Mouse (Mus musculus) right cerebral cortex, postnatal 36 days (tissue): ENCODE measurements at regions not wholly inside any gene's neighbourhood (a gene's known extent, or its start where the extent isn't known, plus 50 kb on each side); places are given as distances from the start of the nearest gene placed in this dataset.

ENCODE experiments used
- DNase-seq, 2 experiments: peaks; one replicate each; pipeline ENCODE4 v3.0.0; 2022; ENCODE audit warnings: low spot score in 2 of 2, mixed read lengths in 1 of 2

DNA sequence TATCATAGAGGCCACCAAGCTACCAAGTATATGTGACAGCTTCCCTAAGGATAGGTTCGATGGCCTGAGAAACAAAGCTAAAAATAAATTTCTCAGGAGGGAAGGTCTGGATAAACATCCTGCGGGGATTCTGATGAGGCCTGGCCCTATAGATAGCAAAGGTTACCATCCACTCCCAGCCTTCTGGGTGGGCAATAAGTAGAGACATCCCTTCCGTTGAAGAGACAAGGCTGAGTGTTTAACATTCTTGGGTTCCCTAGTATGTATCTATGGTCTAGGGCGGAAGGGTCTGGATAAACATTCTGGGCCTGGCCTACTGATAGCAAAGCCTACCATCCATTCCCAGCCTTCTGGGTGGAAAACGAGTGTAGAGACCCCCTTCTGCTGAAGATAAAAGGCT, 180.5 kb upstream of the Dlk1 start:
- DNase-seq: no peak

DNA sequence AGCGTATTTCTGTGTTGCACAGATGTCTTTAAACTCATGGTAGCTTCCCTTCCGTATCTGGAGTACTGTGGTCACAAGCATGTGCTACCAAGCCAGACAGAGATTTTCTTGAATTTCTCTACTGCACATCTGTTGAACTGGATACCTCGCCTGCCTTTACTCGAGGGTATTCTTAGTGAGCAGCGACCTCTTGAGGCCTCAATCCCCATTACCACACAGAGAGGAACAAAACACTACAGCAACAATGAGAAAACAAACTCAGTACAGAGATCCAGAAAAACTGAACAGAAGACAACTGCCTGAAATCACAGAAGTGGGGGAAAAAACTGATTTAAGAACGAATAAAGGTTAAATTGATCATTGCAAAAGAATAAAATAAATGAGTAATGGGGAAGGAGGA, 137.8 kb upstream of the Dlk1 start:
- DNase-seq: no peak

- DNase-seq: no peak
These were observed 126.6 kb upstream of the Dlk1 start for GRCm38 (mm10) chr12:109325986-109326385.

DNA sequence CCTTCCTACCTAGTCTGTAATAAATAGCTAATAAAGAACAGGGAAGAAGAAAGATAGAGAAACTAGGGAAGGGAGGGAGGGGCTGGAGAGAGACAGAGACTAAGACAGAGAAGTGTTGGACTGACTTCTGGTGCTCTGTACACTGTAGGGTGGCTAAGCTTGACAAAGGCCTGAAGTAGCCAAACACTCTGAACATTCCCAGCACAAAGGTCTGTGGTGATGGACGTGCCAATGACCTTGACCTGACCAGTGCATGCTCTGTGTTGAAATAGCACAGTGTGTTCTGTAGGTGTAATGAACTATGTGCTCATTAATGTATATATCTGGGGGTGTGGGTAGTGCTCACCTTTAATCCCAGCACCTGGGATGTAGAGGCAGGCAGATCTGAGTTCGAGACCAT, 81.3 kb upstream of the Dlk1 start:
- no peak for DNase-seq

DNA sequence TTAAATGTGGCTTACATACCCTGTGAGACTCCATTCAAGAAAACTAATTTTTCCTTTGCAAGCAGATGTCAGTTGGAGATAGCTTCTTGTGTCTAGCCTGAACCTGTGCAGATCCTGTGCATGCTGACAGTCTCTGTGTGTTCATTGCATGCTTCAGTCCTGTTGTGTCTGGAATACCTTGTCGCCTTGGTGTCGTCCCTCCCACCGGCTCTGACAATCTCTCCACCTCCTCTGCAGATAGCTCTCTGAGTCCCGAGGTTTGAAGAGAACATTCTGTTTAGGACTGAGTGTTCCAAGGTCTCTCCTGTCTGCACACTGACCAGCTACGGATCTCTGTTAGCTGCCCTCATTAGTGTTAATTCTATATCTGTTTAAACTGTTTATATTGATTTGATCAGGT, 66.8 kb upstream of the Dlk1 start:
- no peak for DNase-seq

DNA sequence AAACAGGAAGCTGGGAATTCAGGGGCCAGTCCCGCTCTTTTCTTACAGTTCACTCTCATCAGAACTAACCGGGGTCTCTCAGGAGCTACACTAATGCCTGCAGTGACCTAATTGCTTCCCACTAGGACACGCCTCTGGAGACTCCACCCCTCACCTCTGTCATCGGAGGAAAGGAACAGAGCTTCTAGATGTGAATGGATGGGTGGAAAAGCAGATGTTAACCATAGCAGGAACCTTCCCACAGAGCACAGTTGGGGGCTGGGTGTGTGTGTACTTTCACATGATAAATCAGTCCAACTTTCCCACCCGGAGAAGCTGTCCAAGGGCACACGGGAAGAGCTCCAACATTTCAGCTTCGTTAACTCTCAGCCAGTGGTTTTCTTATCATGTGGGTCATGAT, 63.8 kb upstream of the Dlk1 start:
- DNase-seq: no peak

- DNase-seq: no peak
These were observed 62.2 kb upstream of the Dlk1 start for GRCm38 (mm10) chr12:109390388-109390920.

DNA sequence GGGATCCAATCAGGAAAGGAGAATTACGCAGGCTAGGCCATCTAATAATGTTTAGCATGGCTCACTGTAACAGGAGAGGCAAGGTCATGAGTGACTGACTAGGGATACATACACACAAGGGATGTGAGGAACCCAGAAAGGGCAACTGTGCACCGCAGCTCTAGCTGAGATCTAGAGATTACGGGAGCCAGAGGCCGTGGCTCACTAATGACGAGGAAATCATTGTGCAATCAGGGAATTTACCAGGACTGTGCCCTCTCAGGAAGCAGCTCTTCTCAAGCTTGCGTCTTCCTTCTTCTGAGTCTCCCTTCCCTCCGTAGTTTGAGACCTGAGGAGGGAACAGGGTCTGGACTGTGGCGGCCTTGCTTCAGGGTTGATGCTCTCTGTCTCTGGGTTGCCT, 61.6 kb upstream of the Dlk1 start:
- no peak for DNase-seq

- DNase-seq: peak in 1 of 2 experiments; percentile 17
These were observed 59.3 kb upstream of the Dlk1 start for GRCm38 (mm10) chr12:109393326-109393725.

DNA sequence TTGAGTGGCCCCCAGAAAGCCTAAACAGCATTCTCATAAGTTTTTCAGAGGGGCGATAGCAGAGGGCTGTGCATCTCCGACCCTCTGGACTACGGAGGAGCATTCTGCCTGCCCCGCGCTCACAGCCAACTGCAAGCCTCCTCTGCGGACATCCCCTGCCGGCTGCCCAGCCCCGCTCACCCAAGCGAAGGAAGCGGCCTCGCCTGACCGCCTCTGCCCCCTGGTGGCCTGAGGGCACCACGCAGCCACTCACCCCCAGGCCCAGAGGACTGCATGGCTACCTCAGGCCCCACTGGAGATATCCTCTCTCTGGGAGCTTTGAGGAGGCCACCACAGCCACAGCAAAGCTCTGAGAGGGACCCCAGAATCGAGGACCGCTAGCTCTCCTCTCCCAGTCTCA, 58.8 kb upstream of the Dlk1 start:
- peak in 1 of 2 experiments; percentile 42 for DNase-seq

GRCm38 (mm10) chr12:109394396-109394795, 58.2 kb upstream of the Dlk1 start:
- DNase-seq: no peak

DNA sequence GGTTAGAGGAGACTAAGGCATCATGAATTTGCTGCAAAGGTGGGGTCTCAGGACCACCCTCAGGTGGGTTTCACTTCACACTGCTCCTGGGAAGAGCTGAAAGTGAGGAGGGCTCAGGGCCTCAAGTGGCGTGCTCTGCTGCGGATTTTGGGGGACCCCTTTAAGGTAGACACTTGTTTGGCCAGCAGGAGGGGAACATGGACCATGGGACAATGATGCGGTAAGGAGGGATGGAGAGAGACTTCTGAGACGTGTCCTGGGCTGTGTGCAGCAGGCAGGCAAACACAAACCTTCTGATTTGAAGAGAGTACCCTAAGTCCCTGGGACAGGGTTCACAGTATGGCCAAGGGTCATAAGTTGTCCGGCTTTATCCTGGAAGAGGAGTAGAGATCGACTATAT, 56.0 kb upstream of the Dlk1 start:
- DNase-seq: no peak

GRCm38 (mm10) chr12:109397175-109398058, 55.2 kb upstream of the Dlk1 start:
- DNase-seq: no peak

GRCm38 (mm10) chr12:109398473-109398872, 54.1 kb upstream of the Dlk1 start:
- no peak for DNase-seq

DNA sequence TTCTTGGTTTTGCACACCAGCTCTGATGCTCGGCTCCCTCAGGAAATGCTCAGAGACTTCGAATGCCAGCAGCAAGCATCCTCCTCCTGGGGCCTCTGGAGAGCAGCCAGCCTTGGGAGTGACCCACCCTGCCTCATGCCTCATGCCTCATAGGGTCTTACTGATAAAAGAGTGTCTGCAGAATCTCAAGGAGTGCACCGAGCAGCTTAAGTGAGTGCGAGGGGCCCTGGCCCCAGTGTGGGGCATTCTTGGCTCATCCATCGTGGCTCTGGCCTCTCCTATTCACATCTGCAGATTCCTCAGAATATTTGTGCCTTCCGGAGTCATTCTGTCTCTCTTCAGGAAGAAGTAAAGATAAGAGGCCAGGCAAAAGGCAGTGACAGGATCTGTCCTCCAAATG, 53.7 kb upstream of the Dlk1 start:
- DNase-seq: no peak

- peak; percentile 35 to 39 for DNase-seq
These were observed 53.0 kb upstream of the Dlk1 start for GRCm38 (mm10) chr12:109399591-109399990.

DNA sequence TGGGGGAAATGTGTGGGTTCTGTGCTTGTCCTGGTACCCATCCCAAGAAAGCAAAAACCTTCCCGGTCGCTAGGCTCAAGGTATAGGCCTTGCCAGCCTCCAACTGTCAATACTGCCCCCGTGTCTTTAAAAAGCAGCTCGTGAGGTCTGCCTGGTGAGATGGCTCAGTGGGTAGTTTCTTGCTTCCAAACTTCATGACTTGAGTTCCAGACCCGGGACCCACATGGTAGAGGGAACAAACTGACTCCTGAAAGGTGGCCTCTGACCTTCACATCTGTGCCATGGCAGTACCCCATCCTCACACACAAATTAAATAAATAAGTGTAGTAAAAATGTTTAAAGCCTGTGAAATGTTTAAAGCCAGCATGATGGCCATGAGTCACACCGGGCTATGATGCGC, 52.6 kb upstream of the Dlk1 start:
- DNase-seq: no peak

DNA sequence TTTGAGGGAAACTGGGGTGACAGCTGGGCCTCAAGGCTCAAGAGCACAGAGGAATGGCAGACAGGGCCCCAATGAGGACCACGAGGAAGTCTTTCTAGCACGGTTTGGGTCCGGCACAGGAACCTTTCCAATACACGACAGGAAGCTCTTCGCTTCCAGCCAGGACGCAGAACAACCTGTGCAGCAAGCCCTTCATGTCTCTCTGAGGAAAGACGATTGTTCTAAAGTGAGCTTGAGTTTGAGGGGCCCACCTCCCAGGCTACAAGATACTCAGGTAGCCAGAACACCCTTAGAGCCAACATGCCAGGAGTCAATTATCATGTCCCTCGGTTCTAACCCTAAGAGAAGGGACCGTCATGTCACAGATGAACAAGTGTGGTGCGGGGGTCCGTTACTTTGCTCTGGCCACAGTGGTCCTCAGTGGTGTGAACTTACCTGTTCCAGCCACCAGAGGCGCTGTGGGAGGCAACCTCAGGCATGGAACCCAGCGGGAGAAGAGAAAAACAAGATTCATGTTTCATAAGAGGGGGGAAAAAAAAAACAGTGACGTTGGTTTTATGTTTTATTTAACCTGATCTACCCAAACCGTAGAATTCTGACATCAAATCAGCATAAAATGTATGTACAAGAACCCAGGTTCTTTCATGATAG, 51.6 kb upstream of the Dlk1 start:
- DNase-seq: no peak

GRCm38 (mm10) chr12:109401696-109402095, 50.9 kb upstream of the Dlk1 start:
- DNase-seq: no peak

GRCm38 (mm10) chr12:109402226-109402625, 50.4 kb upstream of the Dlk1 start:
- no peak for DNase-seq
